Mouse (Mus musculus) forebrain, embryonic 16.5 days (tissue): Measurements from ENCODE around the gene Cfd. TPM values are rescaled to one million over a fixed set of nuclear protein-coding genes. Genes with fewer than 3 reads are reported as not detected.

Experiments used
- ATAC-seq: fragments of 200-750 bp; cut with Nextera tagmentation; 2 replicates; pipeline ENCODE4 v1.8.0; 2017; ENCODE audit warnings: mild to moderate bottlenecking, moderate library complexity
- H3K27ac ChIP-seq: fragments of 300-500 bp; sonication (generic); 2 replicates; pipeline ENCODE4 v1.5.1; 2014; ENCODE audit warnings: low read length, control low read depth
- H3K27me3 ChIP-seq: fragments of 300-500 bp; sonication (generic); replicated peaks from 2 replicates; pipeline ENCODE4 v1.6.1; 2014; ENCODE audit warnings: low read length; ENCODE audit not compliant: control insufficient read depth, insufficient read depth
- H3K36me3 ChIP-seq: fragments of 300-500 bp; sonication (generic); 2 replicates; pipeline ENCODE4 v1.6.1; 2014; ENCODE audit not compliant: control insufficient read depth, insufficient read depth
- H3K4me1 ChIP-seq: fragments of 300-500 bp; sonication (generic); replicated peaks from 2 replicates; pipeline ENCODE4 v1.6.1; 2014; ENCODE audit warnings: low read length; ENCODE audit not compliant: control insufficient read depth, insufficient read depth
- H3K4me2 ChIP-seq: fragments of 300-500 bp; sonication (generic); 2 replicates; pipeline ENCODE4 v1.6.1; 2014; ENCODE audit warnings: mild to moderate bottlenecking, low read length, control low read depth
- H3K4me3 ChIP-seq: fragments of 300-500 bp; sonication (generic); replicated peaks from 2 replicates; pipeline ENCODE4 v1.5.1; 2014; ENCODE audit warnings: mild to moderate bottlenecking, low read length, control low read depth
- H3K9ac ChIP-seq: fragments of 300-500 bp; sonication (generic); replicated peaks from 2 replicates; pipeline ENCODE4 v1.6.1; 2014; ENCODE audit warnings: low read depth, low read length, control low read depth
- H3K9me3 ChIP-seq: fragments of 300-500 bp; sonication (generic); 2 replicates; pipeline ENCODE4 v1.6.1; 2016; ENCODE audit warnings: low read length; ENCODE audit not compliant: control insufficient read depth
- WGBS: fragments of 180-500 bp; shearing (Covaris S2); extraction: QIAGEN DNeasy Blood & Tissue Kit; methylation state at CpG from one replicate; pipeline ENCODE4 v1.1.7; 2014; 5-methylcytosine and 5-hydroxymethylcytosine counted together
- polyA plus RNA-seq: library from polyadenylated mRNA; unstranded; fragments of >200 nt; fragmentation: Nextera tagmentation; extraction: Ambion mirVana; gene quantifications from 2 replicates; pipeline ENCODE4 v1.2.1, GENCODE M21; 2015

Gene Cfd
- polyA plus RNA-seq, 1 experiment from 2014 or later, result not detected

DNA sequence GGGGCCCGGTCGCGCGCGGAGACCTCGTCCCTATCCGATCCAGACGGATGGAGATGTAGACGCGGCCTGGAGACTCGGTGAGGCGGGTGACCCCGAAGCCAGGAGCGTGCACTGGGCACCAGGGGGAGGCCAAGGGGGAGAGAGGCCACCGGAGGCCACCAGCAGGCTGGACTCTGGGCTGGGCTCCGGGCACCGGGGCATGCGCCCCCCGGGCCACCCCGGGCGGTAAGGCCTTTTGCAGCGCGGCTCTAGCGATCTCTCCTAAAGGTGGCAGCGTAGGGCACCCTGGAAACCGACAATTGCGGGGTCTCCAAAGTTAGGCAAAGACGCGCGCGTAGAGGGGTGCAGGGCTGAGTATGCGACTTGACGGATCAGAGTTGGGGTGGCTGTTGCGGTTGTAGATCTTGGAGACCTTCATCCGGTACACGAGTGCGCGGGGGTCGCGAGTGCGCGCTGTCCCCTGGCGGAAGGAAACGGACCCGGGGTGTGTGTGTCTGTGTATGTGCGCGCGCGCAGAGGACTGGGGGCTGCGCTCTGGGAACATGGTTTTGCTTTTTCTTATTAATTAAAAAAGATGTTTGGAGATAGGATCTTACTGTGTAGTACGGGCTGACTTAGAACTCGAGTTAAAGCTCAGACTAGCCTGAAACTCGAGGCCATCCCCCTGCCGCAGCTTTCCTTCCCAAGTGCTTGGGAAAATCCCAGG lies 36.8 kb downstream of the Cfd start:
- Histone ChIP-seq H3K4me2 (peak overlapping the region; percentile 89), H3K27ac (peak overlapping the region; percentile 81), H3K36me3 (no peaks in the 10 kb centered on the region), H3K4me3 (peak overlapping the region; percentile 97), H3K27me3 (peaks cover 10% of the 10 kb centered on the region), H3K9me3 (no peaks in the 10 kb centered on the region), H3K9ac (peak overlapping the region; percentile 85), H3K4me1 (peaks cover 22% of the 10 kb centered on the region)
- under 1% methylated on average over 53 of the region's 54 CpGs for WGBS
- peak; percentile 34 for ATAC-seq

DNA sequence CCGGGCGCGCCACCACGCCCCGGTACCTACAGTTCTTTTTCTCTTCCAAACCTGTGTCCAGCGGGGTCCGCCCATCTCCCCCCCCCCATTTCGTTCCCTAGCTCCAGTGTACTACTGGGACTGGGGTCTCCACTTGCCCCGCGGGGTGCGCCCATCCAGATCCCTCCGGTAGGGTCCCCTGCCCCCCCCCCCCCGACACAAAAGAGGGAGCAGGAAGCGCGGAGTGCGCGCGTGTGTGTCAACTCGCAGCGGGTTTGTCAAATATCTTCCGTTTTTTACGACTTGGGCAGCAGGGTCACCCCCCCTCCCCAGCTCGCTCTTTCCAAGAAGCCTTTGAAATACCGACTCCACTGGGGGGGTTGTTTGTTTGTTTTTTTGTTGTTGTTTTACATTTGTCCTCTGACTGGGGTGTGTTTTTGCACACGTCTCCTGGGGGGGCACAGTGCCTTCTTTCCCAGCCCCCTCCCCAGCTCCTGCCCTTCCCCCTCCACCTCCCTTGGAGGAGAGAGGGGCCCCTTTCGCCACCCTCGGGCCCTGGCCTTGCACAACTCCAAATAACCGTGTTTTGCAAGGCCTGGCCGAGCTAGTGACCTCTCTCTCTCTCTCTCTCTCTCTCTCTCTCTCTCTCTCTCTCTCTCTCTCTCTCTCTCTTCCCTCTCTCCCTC lies 37.5 kb downstream of the Cfd start:
- H3K27ac ChIP-seq, result peak overlapping the region; percentile 81
- H3K9ac ChIP-seq, result peak overlapping the region; percentile 85
- peak overlapping the region; percentile 89 for H3K4me2 ChIP-seq
- peaks cover 3% of the 10 kb centered on the region for H3K27me3 ChIP-seq
- H3K36me3 ChIP-seq, result no peaks in the 10 kb centered on the region
- peak; percentile 4; the same call in 1 of the 2 replicates for ATAC-seq
- no peaks in the 10 kb centered on the region for H3K9me3 ChIP-seq
- peaks cover 22% of the 10 kb centered on the region for H3K4me1 ChIP-seq
- under 1% methylated on average over 28 of the region's 29 CpGs for WGBS
- peak overlapping the region; percentile 97 for H3K4me3 ChIP-seq

DNA sequence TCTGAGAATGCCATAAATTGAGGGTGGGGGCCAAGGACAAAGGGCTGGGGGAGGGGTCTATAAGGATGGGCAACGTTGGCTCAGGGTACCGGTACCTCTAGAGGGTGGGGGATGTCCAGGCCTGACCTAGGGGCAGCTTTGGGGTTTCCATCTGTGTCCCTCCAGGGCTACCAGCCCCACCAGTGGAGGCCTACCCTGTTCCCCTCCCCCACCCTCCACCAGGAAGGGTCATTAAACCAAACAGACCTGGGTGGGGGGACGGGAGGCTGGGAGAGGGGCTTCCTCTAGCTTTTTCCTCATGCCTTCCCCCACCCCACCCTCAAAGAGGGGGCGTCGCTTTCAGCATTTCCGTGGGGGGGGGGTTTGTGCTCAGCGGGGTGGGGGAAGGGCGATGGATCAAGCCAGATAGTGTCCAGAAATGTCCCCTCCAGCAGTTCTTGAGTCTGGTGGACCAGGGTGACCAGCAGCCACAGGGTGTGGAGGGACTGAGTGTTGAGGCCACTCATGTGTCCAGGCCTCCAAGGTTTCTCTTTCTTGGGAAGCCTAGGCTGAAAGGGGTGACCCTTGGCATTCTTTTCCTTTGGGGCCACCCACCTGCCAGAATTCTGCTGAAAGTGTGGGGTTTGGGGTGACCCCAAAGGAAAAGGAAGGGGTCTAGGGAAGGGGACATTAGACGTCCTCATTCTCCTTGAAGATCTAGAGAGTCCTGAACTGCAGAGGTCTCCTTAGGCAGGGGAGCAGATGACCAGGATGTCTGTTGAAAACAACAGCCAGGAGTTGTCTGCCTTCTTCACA lies 38.5 kb downstream of the Cfd start:
- Histone ChIP-seq H3K4me2 (peak overlapping the region; percentile 89), H3K27me3 (no peaks in the 10 kb centered on the region), H3K9ac (peak overlapping the region; percentile 85), H3K4me3 (peak overlapping the region; percentile 97), H3K27ac (peak overlapping the region; percentile 15; the same call in 1 of the 2 replicates), H3K36me3 (no peaks in the 10 kb centered on the region), H3K4me1 (peaks cover 28% of the 10 kb centered on the region), H3K9me3 (no peaks in the 10 kb centered on the region)
- 41% methylated on average over 9 of the region's 9 CpGs for WGBS
- ATAC-seq, result no peak

DNA sequence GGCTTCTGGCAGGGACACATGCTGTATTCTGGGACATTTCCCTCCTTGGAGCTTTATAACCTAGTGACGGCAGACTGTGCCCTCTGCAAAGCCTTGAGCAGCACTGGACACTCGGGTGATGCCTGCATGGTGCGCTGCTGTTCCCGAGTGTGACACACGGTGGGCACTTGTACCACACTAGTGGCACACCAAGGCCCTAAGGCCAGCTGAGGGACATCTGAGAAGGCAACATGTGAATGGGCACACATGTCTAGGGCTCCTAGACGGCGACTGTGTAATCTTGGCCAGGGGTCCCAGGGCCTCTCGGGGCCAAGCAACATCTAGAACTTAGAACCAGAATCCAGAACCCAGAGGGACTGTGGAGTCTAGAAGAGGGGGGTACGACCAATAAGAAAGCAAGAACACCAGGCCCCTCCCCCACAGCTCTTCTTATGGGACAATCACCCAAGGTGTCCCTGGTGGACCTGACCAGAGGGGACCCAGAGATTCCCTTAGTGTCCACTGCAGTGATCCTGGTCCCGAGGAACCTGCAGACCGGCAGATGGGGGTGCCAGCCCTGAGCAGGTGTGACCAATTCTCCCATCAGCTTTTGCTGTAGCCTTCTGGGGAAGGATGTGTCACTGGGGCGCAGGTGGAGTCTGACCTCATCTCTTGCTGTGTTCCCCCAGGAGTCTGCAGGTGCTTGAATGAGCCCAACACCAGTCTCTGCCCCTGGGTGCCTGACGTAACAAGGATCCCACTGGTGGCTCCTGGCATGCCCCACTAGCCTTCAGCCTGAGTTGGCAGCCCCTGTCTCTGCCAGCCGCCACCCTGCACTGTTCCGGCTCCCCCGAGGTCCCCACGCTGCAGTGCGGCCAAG lies 39.5 kb downstream of the Cfd start:
- H3K27ac ChIP-seq, result no peak overlapping the region
- H3K9ac ChIP-seq, result no peak overlapping the region; the same call in 1 of the 2 replicates
- no peak overlapping the region for H3K4me2 ChIP-seq
- no peaks in the 10 kb centered on the region for H3K9me3 ChIP-seq
- no peak for ATAC-seq
- H3K36me3 ChIP-seq, result no peaks in the 10 kb centered on the region
- H3K27me3 ChIP-seq, result no peaks in the 10 kb centered on the region
- H3K4me3 ChIP-seq, result no peak overlapping the region
- peaks cover 32% of the 10 kb centered on the region for H3K4me1 ChIP-seq
- 87% methylated on average over 18 of the region's 18 CpGs for WGBS

DNA sequence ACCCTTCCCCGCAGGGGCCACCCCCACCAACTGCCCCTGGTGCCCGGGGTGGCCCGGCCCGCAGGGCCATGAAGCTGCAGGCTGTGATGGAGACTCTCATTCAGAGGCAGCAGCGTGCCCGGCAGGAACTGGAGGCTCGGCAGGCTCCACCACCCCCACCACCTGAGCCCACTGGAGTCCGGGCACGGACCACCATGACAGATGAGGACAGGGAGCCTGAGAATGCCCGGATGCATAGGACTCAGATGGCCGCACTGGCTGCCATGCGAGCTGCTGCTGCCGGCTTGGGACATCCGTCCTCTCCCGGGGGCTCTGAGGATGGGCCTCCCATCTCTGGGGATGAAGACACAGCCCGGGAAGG lies 40.2 kb downstream of the Cfd start:
- Histone ChIP-seq H3K4me2 (no peak overlapping the region), H3K9ac (no peak overlapping the region; the same call in 1 of the 2 replicates), H3K36me3 (no peaks in the 10 kb centered on the region), H3K27me3 (no peaks in the 10 kb centered on the region), H3K4me1 (peaks cover 27% of the 10 kb centered on the region), H3K27ac (no peak overlapping the region), H3K4me3 (no peak overlapping the region), H3K9me3 (no peaks in the 10 kb centered on the region)
- 88% methylated on average over 16 of the region's 16 CpGs for WGBS
- ATAC-seq, result no peak

DNA sequence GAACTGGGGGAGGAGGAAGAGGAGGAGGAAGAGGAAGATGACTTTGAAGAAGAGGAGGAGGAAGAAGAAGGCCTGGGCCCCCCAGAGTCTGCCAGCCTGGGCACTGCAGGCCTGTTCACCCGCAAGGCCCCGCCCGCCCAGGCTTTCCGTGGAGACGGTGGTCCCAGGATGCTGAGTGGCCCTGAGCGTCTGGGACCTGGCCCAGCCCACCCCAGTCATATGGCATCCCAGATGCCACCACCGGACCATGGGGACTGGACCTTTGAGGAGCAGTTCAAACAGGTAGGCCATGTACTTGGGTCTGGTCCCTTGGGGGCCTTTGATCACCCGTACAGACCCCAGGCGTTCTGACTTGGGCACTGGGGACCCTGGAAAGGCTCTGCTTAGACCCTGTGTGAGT lies 41.1 kb downstream of the Cfd start:
- Histone ChIP-seq H3K27ac (no peak overlapping the region), H3K27me3 (no peaks in the 10 kb centered on the region), H3K4me2 (no peak overlapping the region), H3K36me3 (no peaks in the 10 kb centered on the region), H3K4me3 (no peak overlapping the region), H3K9me3 (no peaks in the 10 kb centered on the region), H3K9ac (no peak overlapping the region), H3K4me1 (peaks cover 24% of the 10 kb centered on the region)
- WGBS, result 80% methylated on average over 9 of the region's 9 CpGs
- no peak for ATAC-seq

DNA sequence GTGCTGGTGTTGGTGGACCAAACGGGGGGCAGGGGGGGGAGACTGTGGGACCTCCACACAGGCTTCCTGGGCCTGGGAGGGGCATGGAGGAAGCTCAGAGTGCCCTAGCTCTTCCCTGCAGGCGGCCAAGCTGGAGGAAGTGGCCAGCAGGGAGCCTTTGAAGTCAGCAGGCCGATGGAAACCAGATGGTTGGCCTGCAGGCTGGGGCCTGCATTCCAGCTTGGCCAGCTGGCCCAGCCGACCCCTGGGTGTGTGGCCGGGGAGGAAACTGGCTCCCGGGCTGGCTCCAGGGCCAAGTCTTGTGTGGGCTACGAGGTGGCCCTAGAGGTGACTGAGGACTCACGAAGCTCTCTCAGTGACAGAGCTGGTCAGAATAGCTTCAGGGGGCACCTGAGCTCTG lies 42.1 kb downstream of the Cfd start:
- Histone ChIP-seq H3K9me3 (no peaks in the 10 kb centered on the region), H3K4me1 (peaks cover 30% of the 10 kb centered on the region), H3K27ac (no peak overlapping the region), H3K27me3 (no peaks in the 10 kb centered on the region), H3K4me3 (no peak overlapping the region), H3K4me2 (no peak overlapping the region), H3K9ac (no peak overlapping the region), H3K36me3 (no peaks in the 10 kb centered on the region)
- 26% methylated on average over 8 of the region's 8 CpGs for WGBS
- ATAC-seq, result no peak

DNA sequence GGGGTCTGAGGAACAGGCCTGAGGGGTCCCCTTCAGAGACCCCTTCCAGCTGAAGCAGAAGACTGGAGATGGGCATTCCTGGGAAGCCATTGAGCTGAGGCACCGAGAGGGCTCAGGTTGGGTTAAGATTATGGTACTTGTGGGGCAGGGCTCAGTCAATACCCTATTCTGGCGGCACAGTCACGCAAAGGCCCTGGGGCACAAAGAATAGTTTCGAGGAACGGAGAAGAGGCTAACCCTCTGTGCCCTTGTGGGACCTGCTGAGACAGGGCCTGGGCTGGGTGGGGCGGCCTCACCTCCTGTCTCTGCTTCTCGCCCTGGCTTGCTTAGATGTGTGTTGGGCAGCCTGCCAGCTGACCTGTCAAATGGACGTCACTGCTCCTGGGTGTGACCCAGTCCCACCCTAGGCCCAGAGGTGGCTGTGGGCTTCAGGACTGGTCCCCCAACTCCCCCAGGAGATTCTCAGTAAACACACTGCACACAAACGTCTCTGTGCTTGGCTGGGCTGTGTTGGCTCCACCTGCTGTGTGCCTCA lies 42.6 kb downstream of the Cfd start:
- Histone ChIP-seq H3K27ac (no peak overlapping the region), H3K27me3 (no peaks in the 10 kb centered on the region), H3K9me3 (no peaks in the 10 kb centered on the region), H3K9ac (no peak overlapping the region), H3K4me2 (no peak overlapping the region), H3K36me3 (no peaks in the 10 kb centered on the region), H3K4me1 (peaks cover 30% of the 10 kb centered on the region), H3K4me3 (no peak overlapping the region)
- 71% methylated on average over 9 of the region's 9 CpGs for WGBS
- ATAC-seq, result no peak
